Mouse (Mus musculus) cerebellum, postnatal 14 days (tissue): Measurements from ENCODE around the gene Herpud2.
"Not testable (repeated sequence)": the region's sequence is repeated elsewhere in the genome, so short reads cannot be mapped to it uniquely, and the experiment has no call there.

ENCODE experiments used
- DNase-seq, 2 experiments: peaks; one replicate each; pipeline ENCODE4 v3.0.0; 2021; ENCODE audit warnings: mixed read lengths in 2 of 2

Herpud2 gene

DNA sequence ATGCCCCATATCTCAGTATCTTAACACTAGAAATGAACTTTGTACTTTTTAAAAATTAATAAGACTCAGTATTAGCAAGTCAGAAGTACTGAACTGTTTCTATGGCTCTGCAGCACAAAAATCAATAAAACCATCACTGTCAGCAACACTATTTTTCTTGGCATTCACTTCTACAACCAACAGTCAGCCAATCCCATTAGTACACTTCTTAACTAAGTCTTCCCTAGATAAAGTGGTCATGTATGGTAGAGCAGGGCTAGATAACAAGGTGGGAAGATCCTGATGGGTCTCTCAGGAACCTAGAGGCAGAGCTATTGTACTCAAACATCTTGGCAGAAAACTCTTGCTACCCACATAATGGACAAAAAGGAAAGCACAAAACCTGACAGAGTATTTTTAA, 7.7 kb downstream of the Herpud2 start:
- DNase-seq, result no peak

GRCm38 (mm10) chr9:25142988-25143387, 8.6 kb downstream of the Herpud2 start:
- no peak for DNase-seq

GRCm38 (mm10) chr9:25142041-25142440, 9.6 kb downstream of the Herpud2 start:
- no peak for DNase-seq

- DNase-seq, result peak; percentile 14 to 20
Observed at GRCm38 (mm10) chr9:25140330-25140729, 11.3 kb downstream of the Herpud2 start.

DNA sequence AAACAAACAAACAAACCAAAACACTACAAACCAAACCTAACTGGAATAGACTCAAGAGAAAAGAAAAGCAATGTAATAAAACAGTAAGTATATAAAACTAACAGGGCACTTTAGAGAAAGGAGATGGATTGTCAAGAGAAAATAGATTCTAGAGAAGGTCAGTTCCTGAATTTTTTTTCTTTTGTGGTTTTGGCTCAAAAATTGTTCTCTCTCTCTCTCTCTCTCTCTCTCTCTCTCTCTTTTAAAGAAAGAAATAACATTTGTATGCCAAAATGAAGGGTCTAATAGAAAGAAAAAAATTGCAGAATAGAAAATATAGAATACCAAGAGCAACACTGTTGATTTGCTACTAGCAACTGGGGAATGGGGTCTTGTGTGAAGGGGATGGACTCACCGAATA, 12.7 kb downstream of the Herpud2 start:
- no peak for DNase-seq

DNA sequence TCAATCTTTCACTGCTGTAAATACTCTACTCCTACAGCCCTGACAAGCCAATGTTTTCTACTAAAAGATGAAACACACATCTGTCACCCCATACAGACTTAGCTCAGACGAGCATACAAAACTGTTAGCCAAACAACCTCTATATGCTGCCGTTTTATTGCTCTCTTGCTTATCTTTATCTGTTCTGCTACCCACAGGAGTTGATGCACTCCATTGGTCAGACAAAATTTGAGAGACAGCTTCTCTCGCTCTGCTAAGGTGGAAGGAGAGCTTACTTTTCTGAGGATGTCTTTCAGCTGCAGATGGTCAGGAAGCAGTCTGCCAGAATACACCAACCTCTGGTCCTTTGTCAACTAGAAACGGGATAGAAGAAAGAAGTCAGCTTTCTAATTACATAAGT, 18.7 kb downstream of the Herpud2 start:
- no peak for DNase-seq

DNA sequence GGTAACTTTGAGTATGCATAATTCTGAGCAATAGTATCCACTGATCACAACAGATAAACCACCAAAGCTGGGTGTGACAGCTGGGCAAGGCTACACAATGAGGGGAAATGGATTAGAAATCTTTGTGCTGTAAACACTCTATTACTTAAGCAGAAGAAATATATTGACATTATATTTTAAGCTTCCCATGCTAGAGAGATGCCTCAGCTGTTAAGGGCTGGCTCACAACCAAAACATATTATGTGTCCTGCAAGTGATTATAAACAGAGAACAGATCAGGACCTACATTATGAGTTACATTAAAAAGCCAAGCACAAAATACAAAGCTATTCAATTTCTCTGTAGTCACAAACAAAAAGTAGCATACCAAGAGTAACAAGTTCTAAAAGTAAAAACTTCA, 19.4 kb downstream of the Herpud2 start:
- no peak for DNase-seq

GRCm38 (mm10) chr9:25124048-25124447, 27.6 kb downstream of the Herpud2 start:
- no peak for DNase-seq

GRCm38 (mm10) chr9:25123590-25123989, 28.0 kb downstream of the Herpud2 start:
- not testable (repeated sequence) for DNase-seq

- DNase-seq, result peak; percentile 54 to 58
Observed at GRCm38 (mm10) chr9:25104638-25105037, 47.0 kb downstream of the Herpud2 start.

DNA sequence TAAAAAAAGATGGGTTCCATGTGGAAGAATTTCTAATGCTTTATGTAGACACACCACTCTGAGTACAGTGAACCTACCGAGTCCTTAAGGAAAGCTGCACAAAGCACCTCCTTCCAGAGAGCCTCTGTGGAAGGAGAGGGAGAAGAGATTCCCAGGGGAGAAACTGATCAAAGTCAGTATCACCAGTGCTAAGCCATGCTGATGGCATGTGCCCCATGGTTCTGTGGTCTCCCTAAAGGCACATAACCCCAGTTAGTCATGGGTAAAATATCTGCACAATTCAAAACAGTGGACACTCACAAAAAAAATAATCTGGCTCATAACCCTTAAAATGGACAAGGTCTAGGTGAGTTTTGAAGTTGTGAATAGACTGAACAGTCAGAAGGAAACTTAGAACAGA, 48.7 kb downstream of the Herpud2 start:
- no peak for DNase-seq

GRCm38 (mm10) chr9:25090853-25091252, 60.8 kb downstream of the Herpud2 start:
- no peak for DNase-seq

DNA sequence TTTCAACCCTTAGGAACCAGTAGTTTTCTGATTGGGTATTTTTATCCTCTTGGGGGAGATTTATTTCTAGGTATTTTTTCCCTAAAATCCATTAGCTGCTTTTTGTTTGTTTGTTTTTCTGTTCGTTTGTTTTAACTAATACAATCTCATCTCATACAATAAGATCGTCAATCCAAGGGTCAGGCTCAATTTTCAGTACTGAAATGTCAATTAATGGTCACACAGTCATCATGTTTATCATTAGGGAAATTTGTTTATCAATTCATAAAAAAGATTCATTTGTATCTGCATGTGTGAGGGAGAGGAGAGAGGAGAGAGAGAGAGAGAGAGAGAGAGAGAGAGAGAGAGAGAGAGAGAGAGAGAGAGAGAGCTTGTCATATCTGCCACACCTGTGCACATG, 62.5 kb downstream of the Herpud2 start, which contains the start of gene Gm10181:
Gene Gm10181, plus strand, starts transcription at position 301 of the 400 bp plus-strand sequence.
- DNase-seq, result no peak

- DNase-seq, result no peak
Observed at GRCm38 (mm10) chr9:25076505-25076904, 75.1 kb downstream of the Herpud2 start.

DNA sequence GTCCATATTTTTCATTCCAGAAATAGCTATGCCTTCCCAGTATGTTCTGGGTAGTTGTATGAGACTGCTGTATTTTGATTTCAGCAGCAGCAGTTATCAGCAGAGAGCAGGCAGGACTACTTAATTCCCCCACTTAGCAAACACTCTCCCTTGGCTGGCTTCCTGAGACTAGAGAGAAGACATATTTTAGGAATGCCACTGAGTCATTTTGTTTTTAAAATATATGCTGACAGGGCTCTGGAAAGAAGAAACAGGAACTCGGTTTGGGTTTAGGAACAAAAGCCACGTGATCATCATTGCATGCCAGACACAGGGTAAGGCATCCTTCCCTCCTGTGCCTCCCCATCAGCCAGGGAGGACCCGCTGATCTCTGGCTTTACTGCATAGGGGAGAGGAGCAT, 75.6 kb downstream of the Herpud2 start:
- no peak for DNase-seq

DNA sequence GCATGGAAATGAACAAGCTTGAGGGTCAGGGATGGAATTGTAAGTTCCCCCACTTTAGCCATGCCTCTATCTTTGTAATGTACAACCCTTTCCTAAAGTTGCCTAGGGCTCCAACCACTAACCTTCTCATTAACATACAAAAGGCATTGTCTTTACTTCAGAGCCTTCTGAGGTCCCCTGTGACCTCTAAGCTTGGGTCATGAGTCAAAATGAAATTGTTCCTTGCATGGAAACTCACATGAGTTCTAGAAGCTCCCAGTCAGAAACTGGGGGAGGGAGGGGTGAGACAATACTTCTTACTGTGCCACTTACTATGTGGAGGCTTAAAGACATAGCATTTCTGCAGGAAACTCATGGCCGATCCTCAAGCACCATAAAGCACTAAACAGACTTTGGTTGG, 79.0 kb downstream of the Herpud2 start:
- no peak for DNase-seq

- DNase-seq, result no peak
Observed at GRCm38 (mm10) chr9:25058726-25059125, 92.9 kb downstream of the Herpud2 start.
